Mouse (Mus musculus) thymus, adult 2 months (tissue): ENCODE data around the gene Zscan10.

Experiments
- CTCF ChIP-seq: fragments of 200-500 bp; IDR thresholded peaks from 2 replicates; pipeline ENCODE4 v1.5.1; 2012; ENCODE audit warnings: mild to moderate bottlenecking, control low read depth, low read length, moderate library complexity, borderline replicate concordance; ENCODE audit not compliant: control insufficient read depth, poor library complexity, insufficient read depth; ENCODE audit errors: extremely low read depth
- POLR2A ChIP-seq: fragments of 200-500 bp; IDR thresholded peaks from 2 replicates; pipeline ENCODE4 v1.6.1; 2012; ENCODE audit warnings: mild to moderate bottlenecking, low read length, control low read depth, moderate library complexity; ENCODE audit not compliant: control insufficient read depth, poor library complexity, insufficient read depth; ENCODE audit errors: extremely low read depth

- TF ChIP-seq POLR2A = no peak
- TF ChIP-seq CTCF = no peak
These were observed 33.9 kb upstream of the Zscan10 start for GRCm38 (mm10) chr17:23566787-23567186.
